Mouse (Mus musculus) gonadal fat pad, adult 2 months (tissue): ENCODE results near the gene Dnajb13. TPM values are rescaled to one million over a fixed set of nuclear protein-coding genes. Genes with fewer than 3 reads are reported as not detected.
A peak's percentile ranks its signal among the peaks of the same experiment; 100 is the strongest.
"Not testable (repeated sequence)": the region's sequence is repeated elsewhere in the genome, so short reads cannot be mapped to it uniquely, and the experiment has no call there.

Experiments used
- DNase-seq: peaks from one replicate; pipeline ENCODE4 v3.0.0-alpha.2; 2012; ENCODE audit warnings: low read depth
- polyA plus RNA-seq: library from polyadenylated mRNA; depleted of rRNA; stranded (reverse); fragments of >200 nt; gene quantifications from 2 replicates; pipeline ENCODE4 v1.2.3, GENCODE M21; 2012

Gene Dnajb13
- polyA plus RNA-seq, 1 experiment: 5.7 TPM

GRCm38 (mm10) chr7:100488474-100489048, 26.2 kb downstream of the Dnajb13 start:
- no peak for DNase-seq

- no peak for DNase-seq
Observed at GRCm38 (mm10) chr7:100487301-100487700, 27.5 kb downstream of the Dnajb13 start.

GRCm38 (mm10) chr7:100484493-100484892, 30.3 kb downstream of the Dnajb13 start:
- DNase-seq: no peak

- not testable (repeated sequence) for DNase-seq
Observed at GRCm38 (mm10) chr7:100482046-100482445, 32.7 kb downstream of the Dnajb13 start.

DNA sequence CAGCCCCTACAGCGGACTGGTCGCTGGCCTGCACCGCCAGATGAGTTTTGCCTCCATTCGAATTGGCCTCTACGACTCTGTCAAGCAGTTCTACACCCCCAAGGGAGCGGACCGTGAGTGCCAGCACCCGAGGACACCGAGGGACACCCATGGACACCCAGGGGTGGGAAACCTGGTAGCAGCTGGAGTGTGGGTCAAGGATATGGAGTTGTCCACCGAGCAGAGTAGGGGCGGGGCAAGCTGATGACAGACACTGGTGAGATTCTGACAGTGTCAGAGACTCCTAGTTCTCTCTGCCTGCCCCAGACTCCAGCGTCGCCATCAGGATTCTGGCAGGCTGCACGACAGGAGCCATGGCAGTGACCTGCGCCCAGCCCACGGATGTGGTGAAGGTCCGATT, 34.6 kb downstream of the Dnajb13 start:
- DNase-seq: no peak

DNA sequence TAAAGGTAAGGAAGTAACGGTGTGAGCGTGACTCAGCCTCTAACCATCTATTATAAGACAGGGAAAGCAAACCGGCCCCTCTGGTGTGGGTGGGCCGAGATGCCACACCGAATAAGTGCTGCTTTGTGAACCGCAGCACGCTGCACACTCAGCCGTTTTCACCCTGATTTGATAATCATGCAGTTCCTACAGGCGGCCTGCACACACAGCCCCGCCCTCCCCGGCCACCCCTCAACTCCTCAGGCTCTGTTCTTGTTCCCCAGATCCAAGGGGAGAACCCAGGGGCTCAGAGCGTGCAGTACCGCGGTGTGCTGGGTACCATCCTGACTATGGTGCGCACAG, 35.0 kb downstream of the Dnajb13 start:
- DNase-seq: no peak

DNA sequence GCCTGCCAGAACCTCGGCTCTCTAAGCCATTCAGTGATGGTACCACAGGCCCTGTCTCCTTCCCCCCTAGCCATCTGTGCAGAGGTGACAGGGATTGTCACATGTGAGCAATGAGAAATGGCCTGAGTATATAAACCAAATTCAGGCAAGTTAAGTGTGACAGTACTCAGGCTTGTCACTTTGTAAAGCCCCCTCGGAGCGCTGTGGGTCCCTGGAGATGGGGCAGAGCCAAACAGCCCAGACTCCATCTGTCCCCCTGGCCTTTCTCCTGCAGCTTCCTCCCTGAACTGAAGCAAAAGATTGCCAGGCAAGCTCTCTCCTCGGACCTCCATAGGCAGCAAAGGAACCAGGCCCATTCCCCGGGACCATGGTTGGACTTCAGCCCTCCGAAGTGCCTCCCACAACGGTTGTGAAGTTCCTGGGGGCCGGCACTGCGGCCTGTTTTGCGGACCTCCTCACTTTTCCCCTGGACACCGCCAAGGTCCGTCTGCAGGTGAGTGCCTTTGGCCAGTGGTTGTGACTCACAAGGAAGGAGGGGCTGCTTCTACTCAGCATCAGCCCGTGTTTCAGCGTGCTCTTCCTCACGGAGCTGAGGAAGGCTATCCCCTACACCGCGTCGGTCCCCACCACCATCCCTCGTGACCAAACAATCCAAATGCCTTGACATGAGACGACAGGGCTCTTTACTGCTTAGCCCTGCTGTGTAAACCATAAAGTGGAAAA, 35.5 kb downstream of the Dnajb13 start:
- no peak for DNase-seq

- DNase-seq: no peak
Observed at GRCm38 (mm10) chr7:100474680-100475079, 40.1 kb downstream of the Dnajb13 start.

- DNase-seq: no peak
Observed at GRCm38 (mm10) chr7:100473846-100474454, 40.8 kb downstream of the Dnajb13 start.

DNA sequence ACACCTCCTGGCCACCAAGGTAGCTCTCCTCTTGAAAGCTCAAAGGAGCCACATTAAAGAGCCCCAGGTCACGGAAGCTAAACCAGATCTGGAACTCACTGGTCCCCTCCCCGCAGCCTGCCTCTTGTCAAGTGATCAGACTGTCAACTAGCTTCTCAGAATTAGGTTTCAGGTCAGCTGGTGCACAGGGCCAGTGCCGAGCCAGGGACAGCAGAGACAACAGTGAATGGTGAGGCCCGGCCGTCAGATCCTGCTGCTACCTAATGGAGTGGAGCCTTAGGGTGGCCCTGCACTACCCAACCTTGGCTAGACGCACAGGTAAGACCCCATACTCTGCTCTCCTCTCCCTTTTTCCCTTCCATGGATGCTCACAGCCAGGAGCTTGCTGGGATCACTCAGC, 42.0 kb downstream of the Dnajb13 start, which contains the start of gene Ucp3:
Gene Ucp3 (plus strand): TSS at position 214 of the 400 bp plus-strand sequence.
- DNase-seq: no peak

DNA sequence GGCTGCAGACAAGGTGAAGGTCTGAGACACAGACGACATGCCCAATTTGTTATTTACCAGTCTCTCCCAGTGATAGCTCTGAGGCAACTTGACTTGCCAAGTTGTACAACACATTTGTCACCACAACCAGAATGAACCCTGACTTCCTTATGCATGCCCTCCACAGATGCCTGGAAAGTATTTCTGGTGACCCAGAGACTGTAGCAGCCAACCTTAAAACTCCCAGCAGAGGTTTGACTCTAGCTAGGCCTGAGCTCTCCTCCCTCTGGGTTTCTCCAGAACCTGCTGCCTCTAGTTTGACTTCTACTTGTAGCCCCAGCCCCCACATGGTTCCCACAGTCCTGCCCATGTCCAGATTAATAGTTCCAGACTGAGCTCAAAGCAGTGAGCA, 43.4 kb downstream of the Dnajb13 start:
- no peak for DNase-seq

DNA sequence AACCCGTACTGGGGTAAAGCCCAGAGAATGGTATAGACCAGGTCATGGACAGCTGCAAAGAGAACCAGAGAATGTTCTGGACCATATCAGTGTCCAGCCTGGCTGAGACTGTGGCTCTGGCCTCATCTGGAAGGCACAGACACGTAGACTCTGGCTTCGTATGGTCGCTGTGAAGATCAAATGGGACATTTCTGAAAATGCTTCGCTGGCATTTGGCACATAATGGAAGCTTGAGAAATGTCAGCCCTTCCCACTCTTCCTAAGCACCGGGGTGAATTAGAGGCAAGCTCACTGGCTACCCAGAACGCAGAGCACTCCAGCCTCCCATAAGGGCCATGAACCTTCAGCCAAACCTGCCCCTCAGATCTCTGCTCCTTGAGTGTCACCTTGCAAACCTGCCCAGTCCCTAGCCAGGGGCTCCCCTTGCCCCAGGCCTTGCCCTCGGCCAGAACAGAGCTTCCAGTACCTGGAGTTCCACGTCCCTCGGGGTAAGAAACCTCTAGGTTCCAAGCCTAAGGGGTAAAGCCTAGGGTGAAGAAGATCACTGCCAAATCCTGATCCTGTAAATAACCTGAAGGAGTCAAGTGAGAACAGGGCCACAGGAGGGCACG, 43.9 kb downstream of the Dnajb13 start:
- DNase-seq: no peak

- DNase-seq: no peak
Observed at GRCm38 (mm10) chr7:100469502-100469901, 45.3 kb downstream of the Dnajb13 start.

DNA sequence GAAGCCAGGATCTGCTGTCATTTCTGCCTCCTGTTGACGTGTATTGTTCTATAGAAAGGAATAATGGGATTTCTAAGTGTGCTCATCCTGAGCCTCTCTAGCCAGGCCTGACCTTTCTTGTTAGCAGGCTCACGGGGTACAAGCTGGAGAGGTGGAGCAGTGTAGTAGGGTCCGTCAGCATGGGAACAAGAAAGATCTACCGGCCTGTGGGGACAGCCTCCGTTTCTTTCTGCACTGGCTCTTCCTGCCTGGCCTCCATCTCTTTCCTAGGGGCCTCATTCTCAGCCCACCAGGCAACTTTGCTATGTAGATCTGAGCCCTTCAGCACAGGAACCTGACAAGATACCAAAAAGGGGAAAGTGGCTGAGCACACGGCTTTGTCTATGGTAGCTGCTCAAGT, 46.0 kb downstream of the Dnajb13 start:
- DNase-seq: no peak

DNA sequence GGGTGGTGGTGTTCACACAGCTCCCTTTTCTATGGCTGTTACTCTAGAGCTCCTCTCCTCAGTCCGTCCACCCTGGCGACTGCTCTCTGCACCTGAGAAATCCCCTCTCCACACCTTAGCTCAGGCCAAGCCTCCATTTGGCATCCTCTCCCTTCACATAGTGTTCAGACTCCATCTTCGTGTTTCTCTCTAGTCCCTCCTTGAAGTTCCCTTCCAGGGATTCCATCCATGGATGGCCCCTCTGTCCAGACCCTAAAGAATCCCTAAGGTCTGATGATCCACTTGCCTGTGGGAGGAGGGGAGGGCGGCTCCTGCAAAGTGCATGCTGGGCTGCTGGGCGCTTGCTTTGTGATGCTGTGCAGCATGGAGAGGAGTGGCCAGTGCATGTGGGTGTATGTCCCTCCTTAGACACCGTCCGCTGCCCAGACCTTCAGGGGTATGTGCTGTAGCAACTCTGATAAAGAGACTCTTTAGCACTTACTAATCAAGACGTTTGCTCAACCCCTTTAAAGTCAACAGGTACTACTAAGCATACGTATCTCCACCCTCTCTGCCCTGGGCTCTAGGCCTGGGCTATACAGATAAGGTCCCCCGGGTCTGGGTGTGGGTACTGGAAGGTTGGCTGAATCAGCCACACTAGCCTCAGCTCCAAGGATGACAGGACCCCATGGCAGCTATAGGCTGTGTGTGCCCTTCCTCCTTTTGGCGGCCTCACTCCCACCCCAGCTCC, 47.8 kb downstream of the Dnajb13 start:
- DNase-seq: no peak

DNA sequence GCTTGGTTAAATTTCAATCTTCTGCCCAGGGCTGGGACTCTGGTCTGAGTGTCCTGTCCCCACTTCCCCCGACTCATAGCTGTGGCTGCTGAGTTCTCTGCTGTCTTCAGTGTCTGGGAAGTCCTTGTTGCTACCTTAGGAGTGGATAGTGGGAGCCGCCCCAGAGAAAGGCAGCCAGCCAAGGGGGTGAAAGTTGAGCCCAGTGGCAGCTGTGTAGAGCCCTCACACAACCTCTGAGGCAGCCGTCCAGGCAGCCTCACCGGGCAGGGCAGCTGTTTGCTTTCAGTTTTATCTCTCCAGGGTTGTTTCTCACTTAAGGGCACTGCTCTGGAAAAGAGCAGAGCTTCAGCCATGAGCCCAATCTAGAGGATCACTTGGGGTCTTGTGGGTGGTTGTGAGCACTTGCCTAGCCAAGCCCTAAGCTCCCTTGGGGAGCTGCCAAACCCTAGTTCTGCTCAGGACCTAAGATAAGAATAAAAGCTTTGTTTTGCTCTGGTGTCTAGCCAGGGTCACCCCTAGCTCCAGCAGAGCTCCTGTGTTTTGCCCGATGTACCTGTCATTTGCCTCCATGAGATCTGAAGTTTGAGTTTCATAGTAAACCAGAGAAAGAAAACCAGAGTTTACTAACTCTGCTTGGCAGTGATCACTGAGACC, 49.0 kb downstream of the Dnajb13 start:
- peak; percentile 85 for DNase-seq

GRCm38 (mm10) chr7:100465248-100465647, 49.5 kb downstream of the Dnajb13 start:
- peak; percentile 70 for DNase-seq

DNA sequence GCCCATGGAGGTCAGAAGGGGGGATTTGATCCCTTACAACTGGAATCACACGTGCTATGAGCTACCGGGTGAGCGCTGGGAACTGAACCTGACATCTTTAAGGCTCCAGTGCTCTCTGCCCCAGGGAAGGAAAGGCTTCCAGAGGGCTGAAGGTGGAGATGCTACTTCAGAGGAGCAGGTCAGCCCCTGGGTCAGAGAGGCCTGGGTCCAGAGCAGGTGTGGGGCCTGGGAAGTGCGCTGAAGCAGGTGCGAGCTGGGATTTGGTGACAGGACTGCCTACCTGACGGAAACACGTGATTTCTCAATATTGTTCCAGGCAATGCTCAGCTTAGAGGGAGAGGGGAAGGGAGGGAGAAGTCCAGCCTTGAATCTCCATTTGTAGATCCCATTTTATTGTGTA, 50.5 kb downstream of the Dnajb13 start:
- DNase-seq: no peak

- peak; percentile 68 for DNase-seq
Observed at GRCm38 (mm10) chr7:100463757-100464156, 51.0 kb downstream of the Dnajb13 start.

DNA sequence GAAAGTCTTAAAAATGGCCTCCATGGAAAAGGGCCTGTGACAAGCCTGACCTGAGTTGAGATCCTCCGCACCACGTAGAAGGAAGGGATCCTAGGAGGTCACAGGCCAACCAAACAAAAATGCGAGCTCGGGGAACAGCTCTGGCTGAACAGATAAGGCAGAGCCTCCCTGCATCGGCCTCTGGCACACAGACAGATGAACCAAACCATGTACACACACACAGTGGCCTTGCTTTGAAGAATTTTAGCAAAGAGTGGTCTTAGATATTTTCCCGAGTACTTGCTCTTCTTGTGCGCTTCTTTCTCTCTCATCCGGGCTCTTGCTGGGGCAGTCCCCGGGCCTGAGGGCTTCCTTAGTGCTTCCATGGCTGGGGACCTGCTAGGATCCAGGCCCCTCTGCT, 51.6 kb downstream of the Dnajb13 start:
- no peak for DNase-seq

DNA sequence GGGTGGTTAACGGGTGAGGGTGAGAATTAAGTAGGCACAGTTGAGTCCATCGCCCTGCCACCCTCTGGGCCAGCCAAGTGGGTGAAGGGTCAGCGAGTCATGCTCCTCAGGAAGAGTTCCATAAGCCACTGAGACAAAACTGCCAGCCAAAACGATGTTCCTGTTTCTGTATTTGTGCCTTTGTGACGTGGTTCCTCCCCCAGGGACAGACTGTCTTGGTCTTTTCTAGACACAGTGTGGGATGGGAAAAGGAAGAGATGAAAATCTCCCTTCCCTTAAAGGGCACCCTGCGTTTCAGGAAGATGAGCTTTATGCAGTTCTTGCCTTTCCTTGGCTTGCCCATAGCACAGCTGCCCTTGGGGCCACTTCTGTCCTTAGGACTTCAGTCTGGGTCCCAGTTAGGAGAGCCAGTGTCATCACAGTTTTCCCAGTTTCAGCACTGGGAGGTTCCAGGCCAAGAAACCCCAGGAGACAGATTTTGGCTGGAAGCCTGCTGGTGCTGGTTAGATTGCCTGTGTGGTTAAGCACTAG, 53.1 kb downstream of the Dnajb13 start:
- peak; percentile 78 for DNase-seq
